Mouse (Mus musculus): ENCODE measurements around the gene Cyb5r1. TPM values are rescaled to one million over a fixed set of nuclear protein-coding genes. Genes with fewer than 3 reads are reported as not detected.

Gene Cyb5r1
- polyA plus RNA-seq, 1 experiment: 40.8 TPM

- H3K4me3 ChIP-seq (replicated peaks; ENCODE audit: control insufficient read depth, low read depth, low read length): peak within 1 kb of the TSS; percentile 99
- peaks cover under 1% of the 10 kb centered on the region; the same call in 1 of the 2 replicates for H3K4me1 ChIP-seq (ENCODE audit: control insufficient read depth, insufficient read depth, low read length)
- TF ChIP-seq CTCF (IDR thresholded peaks at IDR 0.05; ENCODE audit: control insufficient read depth, insufficient read depth, low read length): no peak
- peak; percentile 87; the same call in 1 of the 2 replicates for TF ChIP-seq POLR2A (IDR thresholded peaks at IDR 0.05; ENCODE audit: borderline replicate concordance, control insufficient read depth, low read depth, low read length)
- WGBS: under 1% methylated on average over 75 of the region's 77 CpGs
- peak within 1 kb of the TSS; percentile 96 for H3K27ac ChIP-seq (ENCODE audit: control insufficient read depth, insufficient read depth, low read depth, low read length, poor library complexity)
These were observed 9.9 kb downstream of the Cyb5r1 start, which contains the start of gene Adipor1 for GRCm38 (mm10) chr1:134415168-134415831. TSS of gene Adipor1 (plus strand) at chr1:134415378.

- no peak overlapping the region for H3K4me3 ChIP-seq (replicated peaks; ENCODE audit: control insufficient read depth, low read depth, low read length)
- H3K27ac ChIP-seq (ENCODE audit: control insufficient read depth, insufficient read depth, low read depth, low read length, poor library complexity): peak overlapping the region; percentile 53; the same call in 1 of the 2 replicates
- TF ChIP-seq CTCF (IDR thresholded peaks at IDR 0.05; ENCODE audit: control insufficient read depth, insufficient read depth, low read length) (no peak), POLR2A (IDR thresholded peaks at IDR 0.05; ENCODE audit: borderline replicate concordance, control insufficient read depth, low read depth, low read length) (no peak)
- peaks cover 6% of the 10 kb centered on the region; the same call in 1 of the 2 replicates for H3K4me1 ChIP-seq (ENCODE audit: control insufficient read depth, insufficient read depth, low read length)
- WGBS: 40% methylated on average over 2 of the region's 2 CpGs
These were observed 13.1 kb downstream of the Cyb5r1 start for GRCm38 (mm10) chr1:134418414-134418975.

DNA sequence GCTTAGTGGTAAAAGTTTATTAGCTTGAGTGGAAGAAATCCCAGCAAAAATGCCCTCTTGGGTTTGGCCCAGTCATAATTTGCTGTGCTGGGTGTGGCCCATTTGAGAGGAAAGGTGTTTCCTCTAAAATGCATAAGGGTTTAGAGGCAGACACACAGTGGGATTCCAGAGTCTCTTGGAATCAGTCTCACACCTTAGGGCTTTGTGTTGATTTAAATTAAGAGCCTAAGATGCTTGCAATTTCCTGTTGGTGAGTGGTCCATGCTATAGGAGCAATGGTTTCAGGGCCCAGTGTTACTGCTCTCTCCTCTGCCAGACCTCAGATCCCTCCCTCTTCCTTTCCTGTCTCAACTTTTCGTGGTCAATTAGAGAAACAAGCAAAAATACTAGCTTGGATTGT is 13.8 kb downstream of the Cyb5r1 start:
- H3K4me1 ChIP-seq (ENCODE audit: control insufficient read depth, insufficient read depth, low read length): peaks cover 6% of the 10 kb centered on the region; the same call in 1 of the 2 replicates
- H3K27ac ChIP-seq (ENCODE audit: control insufficient read depth, insufficient read depth, low read depth, low read length, poor library complexity): peak overlapping the region; percentile 61; the same call in 1 of the 2 replicates
- WGBS: 3% methylated on average over 1 of the region's 1 CpGs
- TF ChIP-seq POLR2A (IDR thresholded peaks at IDR 0.05; ENCODE audit: borderline replicate concordance, control insufficient read depth, low read depth, low read length): no peak
- TF ChIP-seq CTCF (IDR thresholded peaks at IDR 0.05; ENCODE audit: control insufficient read depth, insufficient read depth, low read length): no peak
- H3K4me3 ChIP-seq (replicated peaks; ENCODE audit: control insufficient read depth, low read depth, low read length): peak overlapping the region; percentile 40

- peak overlapping the region; percentile 52 for H3K4me3 ChIP-seq (replicated peaks; ENCODE audit: control insufficient read depth, low read depth, low read length)
- TF ChIP-seq CTCF (IDR thresholded peaks at IDR 0.05; ENCODE audit: control insufficient read depth, insufficient read depth, low read length) (no peak), POLR2A (IDR thresholded peaks at IDR 0.05; ENCODE audit: borderline replicate concordance, control insufficient read depth, low read depth, low read length) (no peak)
- H3K4me1 ChIP-seq (ENCODE audit: control insufficient read depth, insufficient read depth, low read length): peaks cover 6% of the 10 kb centered on the region; the same call in 1 of the 2 replicates
- H3K27ac ChIP-seq (ENCODE audit: control insufficient read depth, insufficient read depth, low read depth, low read length, poor library complexity): peak overlapping the region; percentile 82; the same call in 1 of the 2 replicates
- WGBS: 5% methylated on average over 5 of the region's 5 CpGs
These were observed 14.5 kb downstream of the Cyb5r1 start for GRCm38 (mm10) chr1:134419751-134420458.

DNA sequence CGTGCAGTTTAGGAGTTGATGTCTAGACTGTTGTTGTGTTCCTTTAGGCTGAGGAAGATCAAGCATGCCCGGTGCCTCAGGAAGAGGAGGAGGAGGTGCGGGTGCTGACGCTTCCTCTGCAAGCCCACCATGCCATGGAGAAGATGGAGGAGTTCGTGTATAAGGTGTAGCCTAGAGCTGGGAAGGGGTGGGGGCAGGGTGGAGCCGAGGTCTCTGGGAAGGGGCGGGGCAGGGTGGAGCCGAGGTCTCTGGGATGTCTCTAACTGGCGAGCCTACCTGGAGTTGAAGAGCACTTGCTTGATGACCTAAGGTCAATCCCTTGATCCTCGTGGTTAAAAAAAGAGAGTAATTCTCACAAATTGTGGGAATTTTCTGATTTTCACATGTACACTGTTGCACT is 18.6 kb downstream of the Cyb5r1 start:
- H3K4me1 ChIP-seq (ENCODE audit: control insufficient read depth, insufficient read depth, low read length): peaks cover 6% of the 10 kb centered on the region; the same call in 1 of the 2 replicates
- 66% methylated on average over 10 of the region's 10 CpGs for WGBS
- no peak overlapping the region for H3K4me3 ChIP-seq (replicated peaks; ENCODE audit: control insufficient read depth, low read depth, low read length)
- no peak for TF ChIP-seq CTCF (IDR thresholded peaks at IDR 0.05; ENCODE audit: control insufficient read depth, insufficient read depth, low read length)
- no peak for TF ChIP-seq POLR2A (IDR thresholded peaks at IDR 0.05; ENCODE audit: borderline replicate concordance, control insufficient read depth, low read depth, low read length)
- peak overlapping the region; percentile 50; the same call in 1 of the 2 replicates for H3K27ac ChIP-seq (ENCODE audit: control insufficient read depth, insufficient read depth, low read depth, low read length, poor library complexity)

- Histone ChIP-seq H3K4me1 (ENCODE audit: control insufficient read depth, insufficient read depth, low read length) (peaks cover 4% of the 10 kb centered on the region; the same call in 1 of the 2 replicates), H3K4me3 (replicated peaks; ENCODE audit: control insufficient read depth, low read depth, low read length) (no peak overlapping the region), H3K27ac (ENCODE audit: control insufficient read depth, insufficient read depth, low read depth, low read length, poor library complexity) (no peak overlapping the region)
- 60% methylated on average over 5 of the region's 5 CpGs for WGBS
- TF ChIP-seq POLR2A (IDR thresholded peaks at IDR 0.05; ENCODE audit: borderline replicate concordance, control insufficient read depth, low read depth, low read length) (no peak), CTCF (IDR thresholded peaks at IDR 0.05; ENCODE audit: control insufficient read depth, insufficient read depth, low read length) (no peak)
These were observed 20.9 kb downstream of the Cyb5r1 start for GRCm38 (mm10) chr1:134426289-134426688.

- H3K4me3 ChIP-seq (replicated peaks; ENCODE audit: control insufficient read depth, low read depth, low read length): no peak overlapping the region
- H3K4me1 ChIP-seq (ENCODE audit: control insufficient read depth, insufficient read depth, low read length): no peaks in the 10 kb centered on the region
- WGBS: 85% methylated on average over 10 of the region's 10 CpGs
- TF ChIP-seq CTCF (IDR thresholded peaks at IDR 0.05; ENCODE audit: control insufficient read depth, insufficient read depth, low read length): no peak
- no peak overlapping the region for H3K27ac ChIP-seq (ENCODE audit: control insufficient read depth, insufficient read depth, low read depth, low read length, poor library complexity)
These were observed 27.6 kb downstream of the Cyb5r1 start for GRCm38 (mm10) chr1:134433002-134433401.

GRCm38 (mm10) chr1:134433473-134433872 is 28.1 kb downstream of the Cyb5r1 start:
- 82% methylated on average over 4 of the region's 4 CpGs for WGBS
- H3K4me3 ChIP-seq (replicated peaks; ENCODE audit: control insufficient read depth, low read depth, low read length): no peak overlapping the region
- TF ChIP-seq CTCF (IDR thresholded peaks at IDR 0.05; ENCODE audit: control insufficient read depth, insufficient read depth, low read length) (no peak), POLR2A (IDR thresholded peaks at IDR 0.05; ENCODE audit: borderline replicate concordance, control insufficient read depth, low read depth, low read length) (no peak)
- no peaks in the 10 kb centered on the region for H3K4me1 ChIP-seq (ENCODE audit: control insufficient read depth, insufficient read depth, low read length)
- no peak overlapping the region for H3K27ac ChIP-seq (ENCODE audit: control insufficient read depth, insufficient read depth, low read depth, low read length, poor library complexity)
